Mouse (Mus musculus) brain, adult 2 months (tissue): ENCODE data around the gene Igsf9.
A peak's percentile ranks its signal among the peaks of the same experiment; 100 is the strongest.

Experiments
- DNase-seq: peaks from one replicate; pipeline ENCODE4 v3.0.0; 2011; ENCODE audit warnings: low read depth, low spot score

Gene Igsf9

DNA sequence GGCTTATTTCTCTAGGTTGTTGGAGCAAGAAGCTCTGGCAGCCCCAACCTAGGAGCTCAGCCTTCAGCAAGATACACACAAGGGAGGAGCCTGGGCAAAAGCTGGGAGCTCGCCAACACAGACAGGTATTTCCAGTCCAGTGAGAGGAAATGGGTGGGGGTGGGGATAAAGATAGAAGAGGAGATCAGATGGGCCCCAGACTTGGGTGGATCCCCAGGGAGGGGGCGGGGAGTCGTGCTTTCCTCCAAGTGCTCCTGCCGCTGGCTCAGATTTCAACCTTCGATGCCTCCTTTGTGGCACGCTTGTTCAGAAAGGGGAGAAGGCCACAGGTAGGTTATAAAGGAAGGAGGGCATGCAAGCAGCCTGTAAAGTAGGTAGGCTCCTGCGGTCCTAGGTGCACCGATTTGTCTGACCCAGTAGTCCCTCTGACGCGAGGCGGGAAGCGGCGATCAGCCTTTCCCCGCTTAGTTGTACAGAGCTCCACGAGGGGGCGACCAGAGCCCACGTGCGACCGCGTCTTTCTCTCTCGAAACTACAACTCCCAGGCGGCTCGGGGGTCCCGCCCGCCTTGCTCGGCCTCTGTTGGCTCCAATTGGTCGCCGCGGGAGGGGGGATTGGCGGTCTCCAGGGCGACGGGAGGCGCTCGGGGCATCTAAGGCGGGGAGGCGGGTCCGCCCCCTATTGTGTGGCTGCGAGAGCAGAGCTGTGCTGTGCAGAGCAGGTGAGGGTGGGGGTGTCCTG is at the start of gene Igsf9:
TSS of gene Igsf9 (plus strand) at position 249 of the 741 bp plus-strand sequence.
- DNase-seq, result peak; percentile 94

DNA sequence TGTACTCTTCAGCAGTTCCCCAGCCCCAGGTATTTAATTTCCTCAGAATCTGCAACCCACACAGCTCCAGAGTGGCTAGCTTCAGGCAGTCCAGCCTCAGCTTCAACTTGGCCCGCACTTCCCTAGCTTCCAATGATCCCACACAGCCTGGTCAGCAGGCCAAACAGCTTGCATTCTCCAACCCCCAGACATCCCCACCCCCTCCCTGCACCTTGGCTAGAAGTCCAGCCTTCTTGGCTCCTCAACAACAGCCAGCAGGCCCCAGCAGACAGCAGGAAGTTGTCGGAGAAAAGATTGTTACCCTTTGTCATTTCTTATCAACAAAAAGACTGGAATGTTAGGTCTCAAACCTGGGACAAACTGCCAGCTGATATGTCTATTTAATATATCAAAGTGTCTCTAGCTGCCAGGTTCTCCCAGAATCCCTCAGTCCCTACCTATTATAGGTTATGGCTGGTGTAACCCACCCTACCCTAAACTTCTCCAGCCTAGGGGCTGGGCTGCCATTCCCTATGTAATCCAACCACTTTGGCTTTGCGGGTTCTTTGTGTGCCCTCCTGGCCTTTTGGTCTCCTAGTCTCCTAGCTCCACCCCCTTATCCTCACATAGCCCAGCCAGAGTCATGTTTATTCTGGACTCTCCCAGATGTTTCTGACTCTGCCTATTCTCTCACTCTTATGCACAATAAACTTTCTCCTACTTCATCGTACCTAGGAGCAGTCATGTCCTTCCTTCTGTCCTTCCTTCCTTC is 49.6 kb upstream of the Igsf9 start:
- DNase-seq, result peak; percentile 8

DNA sequence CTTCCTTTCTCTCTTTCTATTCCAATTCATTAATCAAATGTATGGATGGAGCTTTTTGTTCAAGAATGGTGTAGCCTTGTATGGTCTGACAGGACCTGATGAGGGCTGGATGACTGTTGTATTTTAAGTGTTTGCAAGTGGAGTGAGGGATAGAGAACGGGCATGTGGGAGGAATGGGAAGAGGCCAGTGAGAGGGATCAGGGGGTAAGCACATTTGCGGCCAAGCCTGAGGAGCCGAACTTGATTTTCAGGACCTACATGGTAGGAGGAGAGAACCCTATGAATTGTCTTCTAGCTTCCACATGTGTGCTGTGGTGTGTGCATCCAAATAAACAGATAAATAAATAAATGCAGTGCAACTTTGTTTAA is 49.0 kb upstream of the Igsf9 start:
- no peak for DNase-seq

DNA sequence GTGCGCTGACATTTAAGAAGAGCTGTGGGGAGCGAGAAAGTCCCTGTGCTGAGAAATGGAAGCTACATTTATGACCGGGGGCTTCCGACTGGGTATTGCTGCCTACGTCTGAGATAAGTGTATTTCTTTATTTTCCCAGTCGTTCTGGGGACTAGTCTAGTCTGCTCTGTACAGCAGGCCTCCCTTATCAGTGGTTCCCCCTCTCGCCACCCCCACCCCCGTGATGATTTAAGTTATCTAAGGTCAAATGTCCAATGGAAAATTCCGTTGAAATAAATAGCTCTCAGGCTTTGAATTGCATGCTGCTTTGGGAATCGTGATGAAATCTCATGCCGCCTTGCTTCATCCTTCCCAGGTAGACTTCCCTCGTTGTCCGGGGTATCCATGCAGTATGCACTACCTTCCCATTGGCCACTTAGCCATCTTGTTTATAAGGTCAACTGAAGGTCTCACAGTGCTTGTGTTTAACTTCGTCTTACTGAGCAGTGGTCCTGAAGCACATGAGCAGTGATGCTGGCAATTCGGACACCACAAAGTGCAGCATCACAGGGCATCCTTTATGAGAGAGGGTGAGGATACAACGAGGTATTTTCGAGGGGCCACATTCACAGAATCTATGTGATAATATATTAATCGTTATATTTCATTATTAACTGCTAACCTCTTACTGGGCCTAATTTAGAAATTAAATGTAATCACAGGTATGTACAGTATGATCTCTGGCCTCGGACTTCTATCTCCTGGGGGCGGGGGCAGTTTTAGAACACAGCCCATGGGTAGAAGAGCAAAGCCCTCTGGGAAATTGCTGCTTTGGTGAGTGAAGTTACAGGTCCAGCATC is 48.4 kb upstream of the Igsf9 start:
- DNase-seq, result no peak

DNA sequence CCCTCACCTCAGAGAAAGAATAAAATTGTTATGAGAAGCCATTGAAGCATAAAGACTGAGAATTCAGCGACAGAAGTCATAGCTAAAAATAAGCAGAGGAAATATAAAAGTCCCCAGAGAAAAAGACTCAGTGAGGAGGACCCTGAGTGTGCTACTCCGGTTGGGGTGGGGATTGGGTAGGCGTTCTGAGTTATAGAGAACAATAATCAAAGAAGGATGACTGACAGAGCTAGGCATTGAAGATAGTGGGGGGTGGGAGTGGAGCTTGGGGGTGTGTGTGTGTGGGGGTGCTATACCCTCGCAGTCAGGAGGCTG is 47.8 kb upstream of the Igsf9 start:
- no peak for DNase-seq

DNA sequence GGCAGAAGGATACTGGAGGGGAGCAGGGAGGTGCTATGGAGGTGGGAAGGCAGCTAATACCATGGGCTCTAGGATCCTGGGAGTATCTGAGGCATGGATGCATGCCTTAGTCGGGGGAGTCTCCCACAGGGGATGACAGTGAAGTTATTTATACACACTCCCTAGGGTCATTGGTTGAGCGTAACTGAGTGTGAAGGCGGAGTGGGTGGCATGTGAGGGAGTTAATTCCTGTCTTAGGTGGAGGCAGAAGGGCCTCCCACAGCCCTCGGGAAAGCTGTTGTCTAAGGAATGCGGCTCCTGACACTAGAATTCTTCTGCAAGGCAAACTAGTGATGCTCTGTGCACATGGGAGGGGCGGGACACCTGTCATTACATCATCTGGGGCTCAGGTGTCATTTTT is 44.8 kb upstream of the Igsf9 start:
- peak; percentile 8 for DNase-seq

DNA sequence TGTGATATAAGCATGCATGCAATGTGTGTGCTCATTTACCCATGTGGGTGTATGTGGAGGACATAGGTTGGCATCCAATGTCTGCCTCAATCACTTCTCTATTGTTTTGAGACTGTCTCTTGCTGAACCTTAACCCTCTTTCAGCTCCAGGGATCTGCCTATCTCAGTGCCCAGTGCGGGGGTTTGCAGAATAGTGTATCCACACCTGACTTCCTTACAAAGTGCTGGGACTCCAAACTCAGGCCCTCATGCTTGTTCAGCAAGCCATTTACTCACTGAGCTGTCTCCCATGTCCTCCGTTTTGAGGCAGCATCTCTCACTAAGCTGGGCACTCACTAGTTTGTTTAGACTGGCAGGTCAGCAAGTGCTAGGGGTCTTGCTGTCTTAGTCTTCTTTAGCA is 43.0 kb upstream of the Igsf9 start:
- DNase-seq, result no peak

DNA sequence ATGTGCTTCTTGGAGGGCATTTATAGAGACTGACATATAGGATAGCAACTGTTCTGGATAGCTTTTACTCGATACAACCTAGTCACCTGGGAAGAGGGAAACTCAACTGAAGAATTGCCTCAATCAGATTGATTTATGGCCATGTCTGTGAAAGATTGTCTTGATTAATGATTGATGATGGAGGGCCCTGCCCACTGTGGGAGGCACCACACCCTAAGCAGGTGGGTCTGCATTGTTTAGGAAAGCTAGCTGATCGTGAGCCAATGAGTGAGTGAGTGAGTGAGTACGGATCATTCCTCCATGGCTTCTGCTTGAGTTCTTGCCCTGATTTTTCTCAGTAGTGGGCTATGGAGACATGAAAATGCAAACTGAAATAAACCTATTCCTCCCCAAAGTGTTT is 41.1 kb upstream of the Igsf9 start:
- DNase-seq, result no peak

DNA sequence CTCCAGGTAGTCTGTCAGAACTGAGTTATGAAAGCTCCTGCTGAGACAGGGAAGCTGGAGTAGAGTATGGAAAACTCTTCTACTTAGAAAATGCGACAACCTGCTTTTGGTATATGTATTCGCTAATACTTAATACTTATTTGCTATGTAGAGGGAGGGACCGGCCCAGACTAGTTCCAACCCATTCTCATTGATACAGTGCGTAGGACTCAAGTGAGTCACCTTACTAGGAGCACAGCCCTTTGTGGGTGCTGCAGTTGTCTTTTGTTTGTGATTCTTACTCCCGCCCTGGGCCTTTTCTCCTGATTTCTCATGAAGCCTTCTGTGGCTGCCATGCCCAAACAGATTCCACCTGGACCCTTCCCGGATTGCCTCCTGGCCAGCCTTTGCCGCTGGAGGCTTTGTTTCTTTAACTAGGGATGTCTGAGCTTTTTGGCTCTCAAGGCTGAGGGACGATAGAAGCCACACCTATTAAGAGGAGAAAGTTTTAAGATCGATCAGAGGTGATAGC is 39.6 kb upstream of the Igsf9 start:
- DNase-seq, result no peak

DNA sequence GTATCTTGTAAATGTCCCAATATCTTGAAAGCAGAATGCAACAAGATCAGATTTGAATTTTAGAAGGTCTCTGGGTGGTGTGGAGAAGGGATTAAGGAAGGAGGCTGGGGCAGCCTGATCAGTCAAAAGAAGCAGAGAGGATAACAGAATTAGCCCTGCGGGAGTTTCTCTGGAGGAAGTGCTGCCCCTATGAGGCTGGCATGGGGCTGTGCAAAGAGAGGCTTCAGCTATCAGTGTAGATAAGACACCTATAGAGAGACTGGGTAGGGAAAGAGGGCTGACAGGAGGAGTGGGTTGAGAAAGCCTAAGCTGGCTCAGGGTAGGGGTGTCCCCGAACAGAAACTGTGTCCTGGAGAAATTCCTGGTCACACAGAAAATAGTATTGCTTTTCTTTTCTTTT is 31.4 kb upstream of the Igsf9 start:
- no peak for DNase-seq

DNA sequence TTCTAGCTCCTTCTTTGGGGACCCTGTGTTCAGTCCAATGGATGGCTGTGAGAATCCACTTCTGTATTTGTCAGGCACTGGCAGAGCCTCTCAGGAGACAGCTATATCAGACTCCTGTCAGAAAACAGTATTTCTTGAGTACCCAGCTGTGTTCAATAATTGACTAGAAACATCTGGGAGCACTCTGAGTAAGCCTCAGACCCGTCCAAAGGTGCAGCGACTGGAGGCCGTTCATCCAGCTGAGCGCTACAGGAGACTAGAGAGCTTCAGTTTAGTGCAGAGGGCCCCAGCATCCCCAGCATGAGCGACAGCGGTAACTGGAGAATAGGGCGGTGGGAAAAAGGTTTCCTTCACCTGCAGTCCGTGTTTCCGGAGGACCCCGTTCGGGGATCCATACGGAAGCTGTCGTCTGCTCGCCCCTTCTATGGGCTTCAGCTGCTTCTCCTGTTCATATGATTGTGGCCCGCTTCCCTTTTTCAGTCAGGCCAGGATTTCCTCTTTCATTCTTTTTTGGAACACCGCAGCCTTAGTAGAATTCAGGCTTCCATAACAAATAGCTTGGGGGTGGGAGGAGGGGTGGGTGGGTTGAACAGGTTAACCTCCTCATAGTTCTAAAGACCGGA is 30.6 kb upstream of the Igsf9 start:
- no peak for DNase-seq

DNA sequence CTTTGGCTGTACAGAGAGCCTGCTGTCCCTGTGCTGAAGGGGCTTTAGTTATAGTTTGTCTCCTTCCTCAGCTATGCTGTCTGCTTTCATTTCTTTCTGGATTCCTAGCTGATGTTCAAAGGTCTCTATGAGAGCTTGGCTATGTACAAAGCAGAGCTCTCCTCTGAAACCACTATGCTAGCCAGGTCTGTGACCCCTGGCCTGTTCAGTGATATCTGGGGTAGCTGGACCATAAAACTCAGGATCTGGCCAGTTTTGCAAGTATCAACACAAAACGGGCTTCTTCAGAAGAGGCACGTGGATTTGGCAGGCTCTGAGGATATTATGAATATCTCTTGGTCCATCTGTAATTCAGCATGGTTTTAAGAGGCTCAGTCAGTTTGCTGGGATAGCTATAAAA is 28.7 kb upstream of the Igsf9 start:
- no peak for DNase-seq

DNA sequence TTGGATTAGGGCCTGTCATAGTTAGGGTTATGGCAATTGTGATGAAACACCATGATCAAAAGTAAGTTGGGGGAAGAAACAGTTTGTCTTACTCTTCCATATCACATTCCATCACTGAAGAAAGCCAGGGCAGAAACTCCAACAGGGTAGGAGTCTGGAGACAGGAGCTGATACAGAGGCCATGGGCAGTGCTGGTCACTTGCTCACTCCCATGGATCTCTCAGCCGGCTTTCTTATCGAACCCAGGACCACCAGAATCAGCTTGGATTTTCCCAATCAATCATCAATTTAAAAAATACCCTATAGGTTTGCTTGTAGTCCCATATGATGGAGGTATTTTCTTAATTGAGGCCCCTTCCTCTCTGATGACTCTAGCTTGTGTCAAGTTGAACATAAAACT is 27.8 kb upstream of the Igsf9 start:
- no peak for DNase-seq

DNA sequence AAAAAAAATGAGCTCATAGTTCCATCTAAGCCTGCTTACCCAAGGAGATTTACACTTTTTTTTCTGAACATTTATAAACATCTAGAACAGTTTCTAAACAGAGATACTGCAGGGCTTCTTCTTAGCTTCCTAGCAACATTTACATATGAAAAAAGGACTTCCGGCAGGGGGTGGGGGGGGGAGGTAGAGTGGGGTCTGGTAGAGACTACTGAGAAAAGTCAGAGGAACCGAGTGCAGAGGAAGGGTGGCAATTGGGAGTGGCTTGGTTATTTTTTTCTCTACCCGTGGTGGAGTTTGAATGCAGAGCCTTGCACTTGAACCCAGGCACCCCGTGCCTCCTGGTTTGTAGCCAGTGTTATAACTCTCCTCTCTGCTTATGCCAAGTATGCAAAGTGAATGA is 26.2 kb upstream of the Igsf9 start:
- DNase-seq, result no peak

DNA sequence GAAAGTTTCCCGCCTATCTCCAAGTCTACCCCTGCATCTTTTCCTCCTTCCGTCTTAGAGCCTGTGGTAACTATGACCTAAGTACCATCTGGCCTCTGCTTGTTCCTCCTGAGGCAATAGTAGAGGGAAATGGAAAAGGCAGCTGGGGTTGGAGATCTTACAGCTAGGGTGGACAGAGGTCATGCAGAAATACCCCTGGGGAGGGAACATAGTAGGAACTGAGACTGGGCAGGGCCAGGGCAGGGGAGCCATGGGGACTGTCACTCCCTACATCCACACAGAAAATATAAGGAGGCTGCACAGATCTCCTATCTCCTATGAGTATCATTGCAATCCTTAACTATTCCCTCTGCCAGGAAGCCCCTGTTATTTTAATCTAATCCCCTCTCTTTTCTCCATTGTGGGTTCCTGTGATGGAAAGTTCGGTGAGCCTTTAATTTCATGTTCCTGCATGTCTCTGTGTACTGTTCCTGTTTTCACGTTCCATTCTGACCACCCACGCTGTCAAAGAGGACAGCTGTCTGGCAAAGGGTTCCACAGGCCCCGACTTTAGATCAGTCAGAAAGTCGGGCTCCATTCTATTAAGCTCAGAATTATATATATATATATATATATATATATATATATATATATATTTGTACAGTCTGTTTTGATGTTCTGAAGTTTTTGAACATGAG is 25.4 kb upstream of the Igsf9 start:
- DNase-seq, result peak; percentile 25

DNA sequence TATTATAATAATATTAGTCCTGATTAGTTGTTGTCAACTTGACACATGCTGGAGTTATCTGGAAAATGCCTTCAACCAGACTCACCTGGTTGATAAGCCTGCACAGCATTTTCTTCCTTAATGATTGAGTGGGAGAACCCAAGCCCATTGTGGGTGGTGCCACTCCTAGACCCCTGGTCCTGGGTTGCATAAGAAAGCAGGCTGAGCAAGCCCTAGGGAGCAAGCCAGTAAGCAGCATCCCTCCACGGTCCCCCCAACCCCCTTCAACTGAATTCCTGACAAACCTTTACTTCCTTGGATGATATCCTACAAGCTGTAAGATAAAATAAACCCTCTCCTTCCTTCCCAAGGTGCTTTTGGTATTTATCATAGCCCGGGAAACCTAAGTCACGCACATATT is 24.4 kb upstream of the Igsf9 start:
- DNase-seq, result no peak

DNA sequence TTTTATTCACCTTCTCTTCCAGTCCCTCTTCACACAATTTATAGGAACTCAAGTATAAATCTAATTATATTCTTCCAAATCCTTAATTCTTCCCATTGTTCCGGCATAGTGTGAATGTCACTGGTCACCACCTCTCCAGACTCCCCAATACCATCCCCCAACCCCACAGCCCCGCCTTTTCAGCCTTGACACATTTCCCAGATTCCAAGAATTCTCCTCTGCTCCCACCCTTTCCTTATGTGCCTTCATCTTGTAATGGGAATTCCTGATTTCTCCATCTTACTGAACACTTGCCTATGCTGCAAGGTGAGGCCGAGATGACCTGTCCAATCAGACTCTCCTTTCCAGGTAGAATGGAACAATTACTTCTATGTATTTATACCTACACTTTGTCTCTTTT is 23.5 kb upstream of the Igsf9 start:
- DNase-seq, result no peak

DNA sequence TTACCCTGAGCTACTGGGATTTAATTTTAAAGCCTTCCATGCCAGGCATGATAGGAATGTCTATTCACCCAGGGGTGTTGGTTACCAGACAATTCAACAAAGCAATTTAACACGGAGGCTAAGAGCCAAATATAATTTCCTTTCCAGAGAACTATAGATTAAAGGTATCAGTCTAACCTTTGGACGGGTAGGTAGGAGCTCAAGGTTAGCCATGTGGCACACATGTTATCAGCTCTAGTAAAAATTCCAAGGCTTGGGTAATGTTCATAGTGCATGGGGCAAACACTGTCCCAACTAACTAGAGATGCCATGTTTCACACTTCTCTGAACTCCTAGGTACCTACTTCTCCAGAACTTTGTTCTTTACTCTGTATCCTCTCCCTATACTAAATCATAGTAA is 20.0 kb upstream of the Igsf9 start:
- no peak for DNase-seq

DNA sequence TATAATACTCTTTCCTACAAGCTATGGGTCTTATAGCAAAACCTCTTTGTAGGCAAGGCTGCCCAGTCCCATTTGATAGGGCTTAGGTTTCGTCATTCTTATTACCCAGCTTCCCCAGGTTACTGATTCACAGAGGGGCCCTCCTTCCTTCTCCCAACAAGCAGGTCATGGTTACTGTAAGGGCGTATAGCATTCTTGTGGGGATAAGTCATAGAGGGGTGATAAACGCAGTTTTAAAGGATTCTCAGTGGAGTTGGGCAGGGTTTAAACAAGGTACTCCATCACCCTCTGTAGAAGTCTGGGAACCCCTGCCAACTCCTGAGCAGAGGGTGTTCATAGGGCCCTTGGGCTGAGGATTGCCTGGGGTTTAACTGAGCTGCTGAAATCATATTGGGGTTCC is 19.1 kb upstream of the Igsf9 start:
- no peak for DNase-seq

DNA sequence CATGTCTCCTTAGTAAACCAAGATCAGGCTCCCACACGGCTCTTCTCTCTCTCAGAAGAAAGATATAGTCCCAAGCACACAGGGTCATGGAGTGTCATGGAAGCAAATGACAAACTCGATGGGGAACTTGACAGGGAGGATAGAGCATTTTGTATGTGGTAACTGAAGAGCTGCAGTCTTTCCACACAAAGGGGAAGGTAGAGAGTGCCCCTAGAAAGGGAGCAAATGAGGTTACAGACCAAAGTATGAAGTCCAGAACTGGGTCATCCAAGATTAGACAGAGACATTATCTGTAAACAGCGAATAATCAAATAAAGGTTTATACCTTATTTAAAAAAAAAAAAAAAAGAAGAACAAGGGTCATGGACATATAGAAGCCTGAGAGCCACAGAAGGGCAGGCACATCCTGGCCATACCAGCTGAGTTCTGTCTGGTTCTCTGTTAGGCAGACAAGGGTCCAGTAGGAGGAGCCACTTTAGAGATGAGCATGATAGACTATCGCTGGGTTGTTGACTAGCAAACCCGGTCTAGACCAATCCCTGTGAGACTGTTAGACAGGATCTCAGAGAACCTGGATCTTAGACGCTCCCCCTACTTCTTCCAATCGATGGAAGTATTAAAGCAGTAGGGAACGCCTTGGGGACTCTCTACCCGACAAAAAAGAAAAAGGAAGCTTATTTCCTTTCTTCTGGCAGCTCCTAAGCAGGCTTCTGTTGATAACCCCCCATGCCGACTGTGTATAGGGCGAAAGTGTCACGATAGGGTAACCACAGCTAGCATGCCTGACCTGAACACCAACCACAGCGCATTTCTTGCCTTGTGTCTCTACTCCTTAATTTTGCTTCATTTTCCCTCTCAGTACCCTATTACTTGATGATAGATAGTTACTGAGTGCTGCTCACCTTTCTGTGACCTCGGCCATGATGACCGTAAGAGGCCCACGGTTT is 17.9 kb upstream of the Igsf9 start:
- DNase-seq, result no peak
